Mouse (Mus musculus): ENCODE data around the gene Zfyve21.

Zfyve21 gene

GRCm38 (mm10) chr12:111800459-111801183, 13.3 kb upstream of the Zfyve21 start:
- no peak for DNase-seq

GRCm38 (mm10) chr12:111803538-111803937, 10.4 kb upstream of the Zfyve21 start:
- no peak for DNase-seq

GRCm38 (mm10) chr12:111808775-111809174, 5.2 kb upstream of the Zfyve21 start:
- no peak for DNase-seq

- peak; percentile 81 to 84 for DNase-seq
These were observed 4.2 kb upstream of the Zfyve21 start for GRCm38 (mm10) chr12:111809762-111810161.

GRCm38 (mm10) chr12:111812075-111812474, 1.9 kb upstream of the Zfyve21 start:
- DNase-seq: no peak

GRCm38 (mm10) chr12:111812611-111813010, 1.4 kb upstream of the Zfyve21 start:
- no peak for DNase-seq

GRCm38 (mm10) chr12:111813111-111813765, 732 bp upstream of the Zfyve21 start:
- peak in 1 of 2 experiments; percentile 56 for DNase-seq

- no peak for DNase-seq
These were observed 1.1 kb downstream of the Zfyve21 start for GRCm38 (mm10) chr12:111814769-111815762.

GRCm38 (mm10) chr12:111816528-111816927, 2.6 kb downstream of the Zfyve21 start:
- DNase-seq: no peak

- DNase-seq: no peak
These were observed 3.0 kb downstream of the Zfyve21 start for GRCm38 (mm10) chr12:111816967-111817366.

- DNase-seq: no peak
These were observed 4.0 kb downstream of the Zfyve21 start for GRCm38 (mm10) chr12:111817991-111818390.

- no peak for DNase-seq
These were observed 6.0 kb downstream of the Zfyve21 start for GRCm38 (mm10) chr12:111819936-111820335.

- DNase-seq: no peak
These were observed 6.7 kb downstream of the Zfyve21 start for GRCm38 (mm10) chr12:111820708-111821107.

GRCm38 (mm10) chr12:111821931-111822330, 8.0 kb downstream of the Zfyve21 start:
- peak; percentile 71 to 75 for DNase-seq

GRCm38 (mm10) chr12:111827556-111827955, 13.6 kb downstream of the Zfyve21 start:
- DNase-seq: no peak

- no peak for DNase-seq
These were observed 15.5 kb downstream of the Zfyve21 start for GRCm38 (mm10) chr12:111829447-111829846.

- DNase-seq: peak; percentile 74 to 75
These were observed 16.0 kb downstream of the Zfyve21 start for GRCm38 (mm10) chr12:111829954-111830353.

GRCm38 (mm10) chr12:111830375-111830774, 16.4 kb downstream of the Zfyve21 start:
- no peak for DNase-seq

GRCm38 (mm10) chr12:111832643-111833042, 18.7 kb downstream of the Zfyve21 start:
- DNase-seq: no peak

GRCm38 (mm10) chr12:111833457-111833856, 19.5 kb downstream of the Zfyve21 start:
- no peak for DNase-seq

- DNase-seq: no peak
These were observed 28.8 kb downstream of the Zfyve21 start for GRCm38 (mm10) chr12:111842565-111843433.

- no peak for DNase-seq
These were observed 29.5 kb downstream of the Zfyve21 start for GRCm38 (mm10) chr12:111843470-111843869.
